Mouse (Mus musculus): ENCODE data around the gene Ntf5.
"Not testable (repeated sequence)": the region's sequence is repeated elsewhere in the genome, so short reads cannot be mapped to it uniquely, and the experiment has no call there.

The Ntf5 gene

DNA sequence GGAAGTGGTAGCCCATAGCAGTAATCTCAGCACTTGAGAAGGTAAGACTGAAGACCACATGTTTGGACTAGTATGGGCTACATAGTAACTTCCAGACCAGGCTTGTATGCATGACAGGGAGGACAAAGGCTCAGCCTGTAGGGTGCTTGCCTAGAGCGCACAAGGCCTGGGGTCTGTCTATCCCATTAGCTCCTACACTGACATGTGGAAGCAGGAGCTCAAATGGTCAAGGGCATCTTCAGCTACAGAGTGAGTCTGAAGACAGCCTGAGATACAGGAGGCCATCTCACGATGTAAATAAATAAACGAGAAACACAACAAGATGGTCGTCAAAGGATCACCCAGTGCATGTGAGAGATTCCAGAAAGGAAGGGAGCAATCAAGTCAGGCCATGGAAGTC is 48.8 kb downstream of the Ntf5 start:
- DNase-seq (ENCODE audit: low read depth), result no peak

DNA sequence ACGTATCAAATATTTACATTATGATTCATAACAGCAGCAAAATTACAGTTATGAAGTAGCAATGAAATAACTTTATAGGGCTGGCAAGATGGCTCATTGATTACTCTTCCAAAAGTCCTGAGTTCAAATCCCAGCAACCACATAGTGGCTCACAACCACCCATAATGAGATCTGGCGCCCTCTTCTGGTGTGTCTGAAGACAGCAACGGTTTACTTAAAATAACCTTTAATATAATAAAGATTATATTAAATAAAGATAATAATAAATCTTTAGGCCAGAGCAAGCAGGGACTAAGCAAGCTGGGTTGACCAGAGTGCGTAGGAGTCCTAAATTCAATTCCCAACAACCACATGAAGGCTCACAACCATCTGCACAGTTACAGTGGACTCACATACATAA is 49.4 kb downstream of the Ntf5 start:
- DNase-seq (ENCODE audit: low read depth), result not testable (repeated sequence)

DNA sequence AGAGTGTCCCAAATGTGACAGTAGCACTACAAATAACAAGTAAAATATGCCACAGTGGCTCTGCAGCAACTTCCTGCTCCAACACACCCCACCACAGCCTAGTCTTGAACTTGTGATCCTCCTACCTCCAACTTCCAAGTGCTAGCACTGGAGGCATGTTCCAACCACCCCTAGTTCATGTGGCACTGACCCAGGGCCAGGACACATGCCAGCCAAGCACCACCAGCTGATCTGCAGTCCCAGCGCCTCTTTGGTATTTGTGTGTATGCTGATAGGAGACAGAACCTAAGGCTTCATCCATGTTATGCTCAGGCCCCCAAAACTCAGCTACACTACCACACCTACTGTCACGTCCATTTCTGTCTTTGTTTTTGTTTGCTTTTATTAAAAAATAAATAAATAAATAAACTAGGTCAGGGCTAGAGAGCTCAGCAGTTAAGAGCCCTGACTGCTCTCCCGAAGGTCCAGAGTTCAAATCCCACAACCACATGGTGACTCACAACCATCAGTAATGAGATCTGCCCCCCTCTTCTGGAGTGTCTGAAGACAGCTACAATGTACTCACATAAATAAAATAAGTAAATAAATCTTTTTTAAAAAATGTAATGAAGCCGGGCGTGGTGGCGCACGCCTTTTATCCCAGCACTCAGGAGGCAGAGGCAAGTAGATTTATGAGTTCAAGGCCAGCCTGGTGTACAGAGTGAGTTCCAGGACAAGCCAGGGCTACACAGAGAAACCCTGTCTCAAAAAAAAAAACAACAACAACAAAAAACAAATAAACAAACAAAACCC is 50.7 kb downstream of the Ntf5 start:
- DNase-seq (ENCODE audit: low read depth), result no peak

DNA sequence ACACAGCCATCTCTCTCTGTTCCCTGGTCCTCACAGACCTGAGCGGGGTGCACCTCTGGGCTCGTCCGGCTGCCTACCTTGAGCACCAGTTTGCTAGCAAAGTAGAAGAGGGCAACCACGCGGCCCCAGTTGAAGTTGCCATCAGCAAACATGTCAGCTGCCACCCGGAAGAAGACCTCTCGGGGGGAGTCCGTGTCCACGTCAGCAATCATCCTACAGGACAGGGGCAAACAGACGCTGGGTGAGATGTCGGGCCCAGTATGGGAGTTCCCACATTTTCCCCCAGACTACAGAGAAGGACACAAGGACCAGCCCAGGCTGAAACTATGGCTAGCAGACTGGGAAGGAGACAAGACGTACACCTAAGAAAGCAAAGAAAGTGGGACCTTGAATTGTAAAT is 51.6 kb downstream of the Ntf5 start:
- no peak for DNase-seq (ENCODE audit: low read depth)

DNA sequence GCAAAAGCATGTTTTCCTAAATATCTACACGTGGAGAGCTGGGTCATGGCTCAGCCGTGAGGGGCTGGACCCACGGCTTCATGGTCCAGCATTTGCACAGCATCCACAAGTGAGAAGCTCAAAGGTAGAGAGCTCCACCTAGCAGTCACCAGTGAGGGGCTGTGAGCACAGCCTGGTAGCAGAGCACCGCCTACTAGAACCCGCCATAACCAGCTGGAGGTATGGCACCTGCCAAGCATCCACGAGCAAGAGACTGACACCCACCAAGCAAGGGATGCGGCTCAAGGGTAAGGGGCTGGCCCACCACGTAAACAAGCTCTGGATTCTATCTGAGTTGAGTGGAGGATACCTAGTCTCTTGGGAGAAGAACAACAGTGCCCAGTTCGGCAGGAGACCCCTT is 52.1 kb downstream of the Ntf5 start:
- no peak for DNase-seq (ENCODE audit: low read depth)

DNA sequence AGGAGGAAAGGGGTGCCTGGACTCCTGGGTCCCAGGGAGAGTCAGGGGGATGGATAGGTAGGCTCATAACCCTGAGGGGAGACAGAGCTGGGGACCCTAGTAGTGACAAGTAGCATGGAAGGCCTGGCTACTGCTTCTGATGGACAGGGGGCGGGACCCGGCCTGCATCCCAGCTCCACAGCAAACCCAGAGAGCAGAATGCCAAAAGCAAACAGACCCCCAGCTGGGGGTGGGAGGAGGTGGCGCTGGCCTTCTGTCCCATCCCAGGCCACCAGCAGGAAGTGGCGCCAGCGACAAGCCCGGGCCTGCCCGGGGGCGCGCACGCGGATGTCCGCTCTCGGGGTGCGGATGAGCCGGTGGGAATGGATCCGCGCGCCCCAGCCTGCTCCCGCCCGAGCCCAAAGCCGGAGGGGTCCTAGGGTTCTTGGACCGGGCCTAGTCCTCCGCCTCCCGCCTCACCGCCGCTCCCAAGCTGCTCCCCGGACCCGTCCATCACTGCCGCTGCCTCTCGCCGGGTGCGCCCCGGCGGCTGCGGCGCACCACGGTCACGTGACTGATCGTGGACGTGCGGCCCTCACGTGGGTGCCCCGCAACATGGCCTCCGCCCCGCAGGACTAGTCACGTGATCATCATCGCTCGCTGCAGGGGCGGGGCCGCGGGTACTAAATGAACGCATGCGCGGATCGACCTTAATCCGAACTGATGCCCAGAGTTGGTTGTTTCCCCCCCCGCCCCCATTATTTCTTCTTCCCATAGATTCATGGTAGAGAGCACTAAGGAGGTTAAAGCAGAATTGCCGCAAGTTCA is 53.0 kb downstream of the Ntf5 start, which contains the start of gene Bax:
Bax (minus strand) TSS at position 616 of the 807 bp plus-strand sequence.
- DNase-seq (ENCODE audit: low read depth), result peak; percentile 86

All from fibroblast of lung, adult 2 months (primary cell).